Mouse (Mus musculus) E14TG2a.4 (cell line): ENCODE data around the gene Smurf2.

ENCODE experiments used
- H3K27me3 ChIP-seq: 2 replicates; pipeline ENCODE4 v1.6.1; 2014; ENCODE audit warnings: low read length, control low read depth; ENCODE audit not compliant: insufficient read depth
- H3K36me3 ChIP-seq: 2 replicates; pipeline ENCODE4 v1.6.1; 2014; ENCODE audit warnings: low read length, control low read depth; ENCODE audit not compliant: insufficient read depth
- H3K4me1 ChIP-seq: replicated peaks from 2 replicates; pipeline ENCODE4 v1.6.1; 2014; ENCODE audit warnings: low read depth, low read length, control low read depth
- H3K4me3 ChIP-seq: replicated peaks from 2 replicates; pipeline ENCODE4 v1.5.1; 2014; ENCODE audit warnings: mild to moderate bottlenecking, low read length
- H3K9me3 ChIP-seq: 2 replicates; pipeline ENCODE4 v1.6.1; 2014; ENCODE audit warnings: low read length, control low read depth
- CTCF ChIP-seq: conservative IDR thresholded peaks from 2 replicates; pipeline ENCODE4 v1.5.1; 2014; ENCODE audit warnings: low read length
- NANOG ChIP-seq: IDR thresholded peaks from 2 replicates; pipeline ENCODE4 v1.6.1; 2014; ENCODE audit warnings: borderline replicate concordance, low read length, mixed read lengths
- POU5F1 ChIP-seq: IDR thresholded peaks from 2 replicates; pipeline ENCODE4 v1.6.1; 2014; ENCODE audit warnings: low read length, borderline replicate concordance

Smurf2 gene

GRCm38 (mm10) chr11:106820972-106821371 lies 99.5 kb downstream of the Smurf2 start:
- H3K27me3 ChIP-seq = no peaks in the 10 kb centered on the region
- TF ChIP-seq POU5F1 (no peak), NANOG (no peak), CTCF (no peak)
- H3K36me3 ChIP-seq = peaks cover 87% of the 10 kb centered on the region
- H3K9me3 ChIP-seq = no peaks in the 10 kb centered on the region
- peaks cover 3% of the 10 kb centered on the region; the same call in 1 of the 2 replicates for H3K4me1 ChIP-seq
- no peak overlapping the region for H3K4me3 ChIP-seq

DNA sequence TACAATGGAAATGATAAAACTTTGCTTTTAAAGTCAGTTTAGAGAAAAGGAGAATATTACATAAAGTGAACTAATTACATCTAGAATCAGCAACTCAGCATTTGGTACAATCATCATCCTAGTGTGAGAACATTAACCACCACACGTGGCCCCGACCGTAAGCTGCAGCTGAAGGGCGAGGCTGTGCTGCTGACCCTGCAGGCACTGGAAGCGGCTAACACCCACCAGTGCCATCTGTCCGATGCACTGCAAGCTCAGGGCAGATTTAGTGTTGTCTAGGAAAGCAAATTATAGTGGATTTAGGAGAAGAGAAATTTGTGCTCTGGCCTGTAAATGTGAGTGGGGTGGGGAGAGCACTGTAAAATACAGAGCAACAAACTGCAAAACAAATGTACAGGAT lies 100.3 kb downstream of the Smurf2 start:
- Histone ChIP-seq H3K9me3 (no peaks in the 10 kb centered on the region), H3K36me3 (peaks cover 91% of the 10 kb centered on the region), H3K27me3 (no peaks in the 10 kb centered on the region), H3K4me3 (no peak overlapping the region), H3K4me1 (peaks cover 6% of the 10 kb centered on the region)
- no peak for TF ChIP-seq POU5F1
- no peak for TF ChIP-seq NANOG
- no peak for TF ChIP-seq CTCF

- Histone ChIP-seq H3K4me3 (no peak overlapping the region), H3K36me3 (peaks cover 93% of the 10 kb centered on the region), H3K4me1 (peaks cover 12% of the 10 kb centered on the region), H3K27me3 (no peaks in the 10 kb centered on the region), H3K9me3 (no peaks in the 10 kb centered on the region)
- TF ChIP-seq POU5F1 (no peak), CTCF (no peak), NANOG (no peak)
Observed at GRCm38 (mm10) chr11:106819595-106819994, 100.9 kb downstream of the Smurf2 start.

- peaks cover 95% of the 10 kb centered on the region for H3K36me3 ChIP-seq
- TF ChIP-seq POU5F1 (no peak), NANOG (no peak), CTCF (no peak)
- H3K4me1 ChIP-seq = peaks cover 18% of the 10 kb centered on the region
- H3K9me3 ChIP-seq = no peaks in the 10 kb centered on the region
- no peaks in the 10 kb centered on the region for H3K27me3 ChIP-seq
- H3K4me3 ChIP-seq = no peak overlapping the region
Observed at GRCm38 (mm10) chr11:106818341-106818740, 102.2 kb downstream of the Smurf2 start.

- H3K4me3 ChIP-seq = no peak overlapping the region
- peaks cover 18% of the 10 kb centered on the region for H3K4me1 ChIP-seq
- peaks cover 97% of the 10 kb centered on the region for H3K36me3 ChIP-seq
- TF ChIP-seq POU5F1 = no peak
- TF ChIP-seq CTCF = no peak
- no peak for TF ChIP-seq NANOG
- no peaks in the 10 kb centered on the region for H3K27me3 ChIP-seq
- no peaks in the 10 kb centered on the region for H3K9me3 ChIP-seq
Observed at GRCm38 (mm10) chr11:106817808-106818207, 102.7 kb downstream of the Smurf2 start.

- peaks cover 97% of the 10 kb centered on the region for H3K36me3 ChIP-seq
- peaks cover 18% of the 10 kb centered on the region for H3K4me1 ChIP-seq
- no peaks in the 10 kb centered on the region for H3K9me3 ChIP-seq
- TF ChIP-seq POU5F1 = no peak
- no peak for TF ChIP-seq CTCF
- TF ChIP-seq NANOG = no peak
- no peak overlapping the region for H3K4me3 ChIP-seq
- no peaks in the 10 kb centered on the region for H3K27me3 ChIP-seq
Observed at GRCm38 (mm10) chr11:106817156-106817555, 103.4 kb downstream of the Smurf2 start.

- H3K36me3 ChIP-seq = peaks cover 99% of the 10 kb centered on the region
- H3K4me3 ChIP-seq = no peak overlapping the region
- peaks cover 18% of the 10 kb centered on the region for H3K4me1 ChIP-seq
- H3K9me3 ChIP-seq = no peaks in the 10 kb centered on the region
- no peaks in the 10 kb centered on the region for H3K27me3 ChIP-seq
- no peak for TF ChIP-seq CTCF
- no peak for TF ChIP-seq POU5F1
Observed at GRCm38 (mm10) chr11:106816316-106816715, 104.2 kb downstream of the Smurf2 start.

DNA sequence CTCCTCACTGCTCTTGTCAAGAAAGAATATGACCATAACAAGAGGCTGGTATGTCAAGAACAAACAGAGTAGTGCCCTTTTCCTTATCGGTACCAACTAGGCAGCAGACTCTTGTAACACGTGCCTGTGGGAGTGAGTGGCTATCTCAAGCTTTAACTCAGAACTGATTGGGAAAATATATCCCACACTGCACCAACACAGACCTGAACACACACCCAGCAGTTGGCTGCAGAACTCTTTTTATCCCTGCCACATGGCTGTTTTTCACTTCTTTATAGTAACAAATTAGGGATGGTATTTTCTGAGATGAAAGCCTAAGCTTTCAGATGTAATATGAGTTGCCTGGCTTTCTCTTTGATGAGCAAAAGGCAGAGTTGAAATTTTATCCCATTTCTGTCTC lies 104.8 kb downstream of the Smurf2 start:
- H3K4me3 ChIP-seq = no peak overlapping the region
- no peaks in the 10 kb centered on the region for H3K9me3 ChIP-seq

GRCm38 (mm10) chr11:106815331-106815730 lies 105.2 kb downstream of the Smurf2 start:
- Histone ChIP-seq H3K27me3 (no peaks in the 10 kb centered on the region), H3K9me3 (no peaks in the 10 kb centered on the region), H3K4me1 (peaks cover 16% of the 10 kb centered on the region), H3K36me3 (peaks cover 99% of the 10 kb centered on the region), H3K4me3 (no peak overlapping the region)
- TF ChIP-seq POU5F1 (no peak), NANOG (no peak), CTCF (no peak)

More for the DNA sequence above, 104.8 kb downstream of the Smurf2 start:
- TF ChIP-seq CTCF = no peak
- TF ChIP-seq NANOG = no peak
- no peak for TF ChIP-seq POU5F1
- H3K27me3 ChIP-seq = no peaks in the 10 kb centered on the region
- H3K36me3 ChIP-seq = peaks cover 99% of the 10 kb centered on the region
- peaks cover 16% of the 10 kb centered on the region for H3K4me1 ChIP-seq
